Mouse (Mus musculus) megakaryocyte, embryonic 14.5 days (primary cell): ENCODE data around the gene Gprc6a. TPM values are rescaled to one million over a fixed set of nuclear protein-coding genes. Genes with fewer than 3 reads are reported as not detected.

Experiments
- H3K27me3 ChIP-seq: replicated peaks from 2 replicates; pipeline ENCODE3; 2012; ENCODE audit warnings: inconsistent platforms
- H3K36me3 ChIP-seq: replicated peaks from 2 replicates; pipeline ENCODE3; 2012; ENCODE audit warnings: low read length, inconsistent platforms, mixed read lengths
- H3K4me1 ChIP-seq: 2 replicates; pipeline ENCODE4 v1.6.1; 2012; ENCODE audit warnings: inconsistent platforms
- H3K4me3 ChIP-seq: replicated peaks from 2 replicates; pipeline ENCODE3; 2012; ENCODE audit warnings: moderate library complexity, mild to moderate bottlenecking, inconsistent platforms
- H3K9me3 ChIP-seq: 2 replicates; pipeline ENCODE4 v1.6.1; 2012; ENCODE audit warnings: inconsistent platforms
- FLI1 ChIP-seq: IDR thresholded peaks from 2 replicates; pipeline ENCODE4 v1.6.1; 2012; ENCODE audit warnings: low read length, inconsistent platforms, mixed read lengths
- GATA1 ChIP-seq: IDR thresholded peaks from 3 replicates; pipeline ENCODE4 v1.6.1; 2012; ENCODE audit warnings: mixed read lengths, low read length, inconsistent platforms, borderline replicate concordance
- polyA plus RNA-seq: library from polyadenylated mRNA; stranded (reverse); fragments of >175 nt; gene quantifications from 2 replicates; pipeline ENCODE4 v1.2.3, GENCODE M21; 2012; ENCODE audit warnings: low replicate concordance; ENCODE audit not compliant: insufficient read depth

Gprc6a gene
- not detected in 2 replicates for polyA plus RNA-seq

DNA sequence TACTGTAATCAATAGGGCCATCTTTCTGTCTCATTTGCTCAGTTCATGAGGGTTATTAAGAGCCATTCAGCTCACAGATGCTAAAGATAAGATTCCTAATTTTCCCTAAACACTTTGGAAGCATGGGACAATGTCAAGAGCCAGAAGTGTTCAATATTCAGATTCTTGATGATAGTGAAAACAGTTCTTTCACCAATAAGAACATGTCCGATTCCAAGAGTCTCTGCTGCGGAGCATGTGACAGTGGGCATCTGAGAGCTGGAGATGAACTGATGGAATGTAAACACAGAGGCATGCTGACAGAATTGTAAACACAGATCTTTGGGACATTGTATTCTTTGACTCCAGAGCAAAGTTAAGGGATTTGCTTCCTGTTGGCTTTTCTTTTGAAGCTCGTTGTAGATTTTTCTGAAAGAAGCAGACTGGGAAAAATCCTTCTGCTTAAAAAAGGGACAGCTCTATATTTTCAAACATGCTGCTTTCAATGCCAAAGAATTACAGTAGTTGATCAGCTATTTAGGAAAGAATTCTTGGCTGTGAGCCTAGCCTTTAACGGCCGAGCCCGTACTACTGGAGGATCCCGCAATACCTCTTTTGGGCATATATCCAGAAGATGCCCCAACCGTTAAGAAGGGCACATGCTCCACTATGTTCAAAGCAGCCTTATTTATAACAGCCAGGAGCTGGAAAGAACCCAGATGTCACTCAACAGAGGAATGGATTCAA, at the start of gene Gprc6a:
Gene Gprc6a, minus strand, starts transcription at position 51 of the 726 bp plus-strand sequence.
- no peaks in the 10 kb centered on the region for H3K27me3 ChIP-seq
- no peaks in the 10 kb centered on the region for H3K36me3 ChIP-seq
- H3K9me3 ChIP-seq, result no peaks in the 10 kb centered on the region
- H3K4me3 ChIP-seq, result no peak within 1 kb of the TSS
- TF ChIP-seq FLI1 (no peak), GATA1 (no peak)
- H3K4me1 ChIP-seq, result no peaks in the 10 kb centered on the region

DNA sequence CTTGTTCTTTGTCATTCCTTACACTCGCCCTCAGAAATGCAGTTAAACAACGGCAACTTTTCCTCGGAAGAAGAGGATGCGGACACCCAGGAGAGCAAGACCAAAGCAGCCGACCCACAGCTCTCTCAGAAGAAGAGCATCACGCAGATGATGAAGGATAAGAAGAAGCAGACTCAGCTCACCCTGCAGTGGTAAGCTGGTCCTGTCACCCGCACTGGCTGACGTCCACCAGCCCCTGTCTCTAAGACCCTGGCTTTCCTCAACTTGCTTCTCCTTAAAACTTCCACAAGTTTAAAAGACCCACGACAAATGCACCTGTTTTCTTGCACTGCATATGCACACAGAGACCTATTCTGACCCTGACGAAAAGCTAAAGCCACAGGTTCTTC, 47.0 kb upstream of the Gprc6a start:
- TF ChIP-seq GATA1 (no peak), FLI1 (no peak)
- Histone ChIP-seq H3K4me3 (peak overlapping the region; percentile 89), H3K36me3 (no peaks in the 10 kb centered on the region), H3K9me3 (0 out of 2 replicates have a peak, but pooled peaks cover 7% of the 10 kb centered on the region), H3K27me3 (peaks cover 29% of the 10 kb centered on the region), H3K4me1 (peaks cover 16% of the 10 kb centered on the region)

DNA sequence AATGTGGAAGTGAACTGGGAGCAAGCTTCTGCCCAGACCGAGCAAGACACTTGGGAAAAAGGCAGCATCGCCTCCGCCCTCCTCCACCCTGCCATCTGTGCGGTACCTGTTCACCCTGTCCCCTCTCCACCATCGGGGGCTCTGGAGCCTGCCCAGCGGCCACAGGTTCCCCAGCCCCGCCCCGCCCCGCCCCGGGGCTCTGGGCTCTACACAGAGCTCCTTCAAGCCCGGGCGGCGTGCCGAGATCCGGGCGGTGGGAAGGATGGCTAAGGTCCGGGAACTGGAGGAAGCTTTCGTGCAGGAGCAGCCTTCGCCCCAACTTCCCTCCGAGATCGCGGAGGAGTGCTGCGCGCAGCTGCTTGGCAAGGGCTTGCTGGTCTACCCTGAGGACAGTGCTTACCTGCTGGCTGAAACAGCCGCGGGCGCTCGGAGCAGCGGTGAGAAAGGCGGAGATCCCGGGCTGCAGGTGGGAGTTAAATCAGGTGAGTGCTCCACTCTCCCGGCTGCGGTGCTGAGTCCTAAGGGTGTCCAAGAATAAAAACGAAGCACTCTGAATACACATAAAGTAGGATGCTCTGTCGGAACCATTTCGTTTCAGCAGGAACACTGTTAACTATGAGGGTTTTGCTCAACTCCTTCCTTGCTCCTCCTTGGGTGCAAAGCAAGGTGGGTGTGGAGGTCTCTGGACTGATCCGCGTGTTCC, 46.4 kb upstream of the Gprc6a start, which contains the start of gene Rfx6:
Gene Rfx6, plus strand, starts transcription at position 209 of the 703 bp plus-strand sequence.
- Histone ChIP-seq H3K9me3 (0 out of 2 replicates have a peak, but pooled peaks cover 7% of the 10 kb centered on the region), H3K36me3 (no peaks in the 10 kb centered on the region), H3K27me3 (peaks cover 29% of the 10 kb centered on the region), H3K4me3 (peak within 1 kb of the TSS; percentile 89), H3K4me1 (peaks cover 16% of the 10 kb centered on the region)
- TF ChIP-seq FLI1 (no peak), GATA1 (no peak)

GRCm38 (mm10) chr10:51672082-51672779, 41.0 kb upstream of the Gprc6a start:
- Histone ChIP-seq H3K4me3 (peak overlapping the region; percentile 53), H3K36me3 (no peaks in the 10 kb centered on the region)
- no peak for TF ChIP-seq GATA1
- TF ChIP-seq FLI1, result no peak

DNA sequence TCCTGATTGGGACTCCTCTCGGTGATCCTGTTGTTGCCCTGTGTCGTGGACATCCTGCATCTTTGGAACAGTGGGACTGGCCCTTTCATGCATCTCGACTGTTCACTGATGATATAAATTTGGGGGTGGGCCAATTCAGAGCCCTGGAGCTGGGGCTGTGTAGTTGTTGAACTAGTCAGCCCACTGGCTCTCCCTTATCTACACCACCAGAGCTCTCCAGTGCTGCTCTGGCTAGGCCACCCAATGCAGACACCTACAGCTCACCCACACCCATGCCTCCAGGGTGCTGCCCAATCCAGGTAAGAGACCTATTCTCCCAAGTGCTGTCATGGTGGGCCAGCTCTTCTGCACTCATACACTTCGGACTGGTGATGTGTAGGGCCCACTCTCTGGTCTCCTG, 40.3 kb upstream of the Gprc6a start:
- Histone ChIP-seq H3K36me3 (no peaks in the 10 kb centered on the region), H3K4me3 (no peak overlapping the region), H3K27me3 (peaks cover 15% of the 10 kb centered on the region), H3K4me1 (peaks cover 3% of the 10 kb centered on the region), H3K9me3 (no peaks in the 10 kb centered on the region)
- no peak for TF ChIP-seq FLI1
- TF ChIP-seq GATA1, result no peak

More at GRCm38 (mm10) chr10:51672082-51672779, 41.0 kb upstream of the Gprc6a start:
- peaks cover 5% of the 10 kb centered on the region for H3K4me1 ChIP-seq
- peaks cover 21% of the 10 kb centered on the region for H3K27me3 ChIP-seq
- H3K9me3 ChIP-seq, result no peaks in the 10 kb centered on the region

- H3K36me3 ChIP-seq, result no peaks in the 10 kb centered on the region
- H3K4me1 ChIP-seq, result no peaks in the 10 kb centered on the region
- H3K27me3 ChIP-seq, result peaks cover 5% of the 10 kb centered on the region
- TF ChIP-seq GATA1 (no peak), FLI1 (no peak)
- no peaks in the 10 kb centered on the region for H3K9me3 ChIP-seq
- no peak overlapping the region for H3K4me3 ChIP-seq
Observed at GRCm38 (mm10) chr10:51669334-51669733, 38.1 kb upstream of the Gprc6a start.

GRCm38 (mm10) chr10:51657324-51657723, 26.1 kb upstream of the Gprc6a start:
- no peaks in the 10 kb centered on the region for H3K36me3 ChIP-seq
- H3K4me3 ChIP-seq, result no peak overlapping the region
- H3K4me1 ChIP-seq, result no peaks in the 10 kb centered on the region
- TF ChIP-seq GATA1 (no peak), FLI1 (no peak)
- H3K9me3 ChIP-seq, result no peaks in the 10 kb centered on the region
- no peaks in the 10 kb centered on the region for H3K27me3 ChIP-seq

- TF ChIP-seq GATA1, result no peak
- no peak for TF ChIP-seq FLI1
- no peak overlapping the region for H3K4me3 ChIP-seq
- no peaks in the 10 kb centered on the region for H3K27me3 ChIP-seq
Observed at GRCm38 (mm10) chr10:51649506-51650221, 18.4 kb upstream of the Gprc6a start.

DNA sequence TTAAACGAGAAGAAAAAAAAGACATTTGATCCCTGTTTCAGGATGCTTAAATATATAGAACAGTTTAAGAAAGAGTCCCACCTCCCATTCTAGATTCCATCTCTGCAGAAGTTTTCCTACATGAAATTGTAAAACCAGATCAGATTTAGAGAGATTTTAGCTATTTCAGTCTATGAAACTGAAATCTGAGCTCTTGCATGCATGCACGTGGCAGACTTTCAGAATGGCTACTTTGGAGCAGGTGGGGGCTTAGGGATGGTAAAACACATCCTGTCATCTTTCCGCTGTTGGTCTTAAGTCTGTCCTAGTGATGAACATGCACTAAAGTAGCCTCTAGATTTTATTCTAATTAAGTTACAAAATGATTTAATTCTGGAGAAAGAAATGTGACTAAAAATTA, 10.1 kb downstream of the Gprc6a start:
- Histone ChIP-seq H3K4me1 (no peaks in the 10 kb centered on the region), H3K9me3 (no peaks in the 10 kb centered on the region), H3K36me3 (no peaks in the 10 kb centered on the region), H3K27me3 (peaks cover 2% of the 10 kb centered on the region), H3K4me3 (no peak overlapping the region)
- TF ChIP-seq FLI1, result no peak
- TF ChIP-seq GATA1, result no peak

More at GRCm38 (mm10) chr10:51649506-51650221, 18.4 kb upstream of the Gprc6a start:
- Histone ChIP-seq H3K4me1 (no peaks in the 10 kb centered on the region), H3K9me3 (no peaks in the 10 kb centered on the region), H3K36me3 (no peaks in the 10 kb centered on the region)
